Mouse (Mus musculus): Measurements from ENCODE around the gene Sept6.

DNA sequence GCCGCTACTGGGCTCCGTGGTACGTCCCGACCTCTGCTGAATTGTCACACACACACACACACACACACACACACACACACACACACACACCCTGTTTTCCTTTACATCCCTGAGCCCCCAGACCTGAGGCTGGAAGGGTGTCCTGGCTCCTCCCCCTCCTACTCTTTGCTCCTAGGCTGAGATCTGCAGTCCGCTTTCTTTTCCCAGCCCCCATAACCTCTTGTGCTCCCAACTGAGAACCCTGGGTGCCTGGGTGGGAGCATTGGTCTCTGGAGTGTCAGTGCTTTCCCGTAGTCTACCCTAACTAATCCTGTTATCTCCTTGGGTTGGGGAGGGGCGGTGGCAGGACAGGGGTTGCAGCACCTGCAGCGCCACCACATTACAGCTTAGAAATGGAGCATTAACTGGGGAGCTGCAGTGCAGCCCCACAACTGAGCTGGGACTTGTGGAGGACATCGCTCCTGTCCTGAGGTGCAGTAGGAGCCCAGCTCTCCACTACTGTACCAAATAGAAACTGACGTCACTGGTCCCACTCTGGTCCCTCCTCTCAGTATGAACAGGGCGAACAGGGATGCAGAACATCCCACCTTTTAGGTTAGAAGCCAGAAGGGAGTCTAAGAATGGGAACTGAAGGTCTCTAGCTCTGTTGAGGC, 1.7 kb downstream of the Sept6 start:
- no peak for TF ChIP-seq CTCF (IDR thresholded peaks at IDR 0.05; ENCODE audit: low read depth, low read length)
- TF ChIP-seq POLR2A (IDR thresholded peaks at IDR 0.05; ENCODE audit: extremely low read depth, insufficient read depth, low read length) = no peak
